16 mouse cellular contexts compared by ENCODE assay signal in the genomic region with DNA sequence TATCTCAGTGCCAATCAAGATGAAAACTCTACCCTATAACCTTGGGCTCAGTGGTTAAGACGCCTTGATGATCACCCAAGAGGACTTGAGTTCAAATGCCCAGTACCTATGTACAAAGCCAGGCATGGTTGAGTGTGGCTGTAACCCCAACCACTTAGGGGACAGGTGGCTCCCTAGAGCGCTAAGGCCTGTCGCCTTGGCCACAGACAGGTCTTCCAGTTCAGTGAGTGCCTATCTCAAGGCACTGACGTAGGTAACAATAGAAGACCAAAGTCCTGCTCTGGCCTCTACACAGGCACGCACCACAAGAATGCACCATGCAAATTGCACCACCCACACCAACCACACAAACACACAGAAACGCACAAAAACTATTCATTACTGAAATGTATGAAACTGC. TPM values are rescaled to one million over a fixed set of nuclear protein-coding genes. Genes with fewer than 3 reads are reported as not detected.
DNase-seq lines count a peak whose midpoint lies in the region; ATAC-seq and TF ChIP-seq lines count a peak whose summit lies in the region.
"Had no signal": no experiment of that assay in that cellular context is flagged by ENCODE, and none has a peak within 500 bp of the region (broad histone marks: within the 10 kb centered on the region; RNA-seq: fewer than 3 reads in every experiment).

No protein-coding gene starts in this region.

- peaks cover 10% of the 10 kb centered on the region; the same call in 1 of the 2 replicates for H3K4me1 ChIP-seq in kidney, postnatal 0 days (replicated peaks; ENCODE audit: insufficient read depth, low read length)
- peaks cover 16 to 44% of the 10 kb centered on the region in 2 experiments for H3K4me1 ChIP-seq in CH12.LX (ENCODE audit: control insufficient read depth in 1 of 2, insufficient read depth in 2 of 2)

- H3K4me2 ChIP-seq in kidney, postnatal 0 days (ENCODE audit: low read length), result 0 out of 2 replicates have a peak overlapping the region, but pooled peaks have one; percentile 7
- H3K4me2 ChIP-seq in CH12.LX (ENCODE audit: insufficient read depth, low read depth, poor library complexity, severe bottlenecking), result peak overlapping the region; percentile 67
- H3K4me2 ChIP-seq: limb, embryonic 13.5 days; lung, embryonic 15.5 days had no signal

- dilution Hi-C loops in CH12.LX (cut with MboI; ENCODE audit: extremely low pct_ligation_motif_present, extremely low pct_unique_long_range_greater_than_20kb, low sequenced_read_pairs), result no loop called here

- H3K9me3 ChIP-seq in kidney, postnatal 0 days (replicated peaks; ENCODE audit: low read length), result no peaks in the 10 kb centered on the region
- no peaks in the 10 kb centered on the region for H3K9me3 ChIP-seq in CH12.LX (replicated peaks; ENCODE audit: low read length)
- H3K9me3 ChIP-seq: limb, embryonic 13.5 days; lung, embryonic 15.5 days had no signal

- H3K27me3 ChIP-seq in kidney, postnatal 0 days (ENCODE audit: insufficient read depth, low read length), result no peaks in the 10 kb centered on the region
- H3K27me3 ChIP-seq in CH12.LX (replicated peaks), result no peaks in the 10 kb centered on the region
- H3K27me3 ChIP-seq: limb, embryonic 13.5 days; lung, embryonic 15.5 days had no signal

- no peak for TF ChIP-seq CTCF in kidney, postnatal 0 days (IDR thresholded peaks at IDR 0.05; ENCODE audit: low read depth)
- no peak for TF ChIP-seq CTCF in CH12.LX (conservative IDR thresholded peaks at IDR 0.05 in 1 of 2, IDR thresholded peaks at IDR 0.05 in 1 of 2; ENCODE audit: low read depth in 2 of 2, low read length in 2 of 2)

- no peak for DNase-seq in cerebellum, adult 11 months
- no peak for DNase-seq in kidney, postnatal 0 days (ENCODE audit: low spot score)
- DNase-seq in kidney, postnatal 10 days, result no peak
- DNase-seq in CH12.LX (ENCODE audit: extremely low read depth), result no peak
- peak; percentile 31 to 49 for DNase-seq in natural killer cell, adult 2 months (ENCODE audit: low spot score in 2 of 2)
- no peak for DNase-seq in thymus, adult 18-20 months
- DNase-seq in kidney, adult 9 months, result no peak
- DNase-seq: forebrain, postnatal 0 days; heart, adult 18-20 months; kidney, adult 8-10 months; midbrain, embryonic 14.5 days; thymus, postnatal 4 days had no signal

- in situ Hi-C loops in CH12.LX (cut with MboI; ENCODE audit: low pct_ligation_motif_present, low pct_unique_long_range_greater_than_20kb, low sequenced_read_pairs), result no loop called here

- 0 out of 2 replicates have a peak, but pooled peaks have one; percentile 15 for ATAC-seq in cerebellum, adult (ENCODE audit: insufficient number of reproducible peaks, low FRiP score, low TSS enrichment)
- no peak for ATAC-seq in kidney, postnatal 0 days (replicated peaks; ENCODE audit: low FRiP score, low read depth)
- ATAC-seq: forebrain, postnatal 0 days; hindbrain, postnatal 0 days had no signal

- TF ChIP-seq RAD21 in CH12.LX (IDR thresholded peaks at IDR 0.05; ENCODE audit: low read depth, low read length), result no peak

- H3K27ac ChIP-seq in kidney, postnatal 0 days, result no peak overlapping the region
- peak overlapping the region; percentile 69 for H3K27ac ChIP-seq in CH12.LX (ENCODE audit: insufficient read depth, low read depth)
- H3K27ac ChIP-seq: hindbrain, postnatal 0 days; limb, embryonic 13.5 days; lung, embryonic 15.5 days had no signal

- no peak for TF ChIP-seq EP300 in CH12.LX (IDR thresholded peaks at IDR 0.05; ENCODE audit: low read length)

- H3K9ac ChIP-seq in kidney, postnatal 0 days (ENCODE audit: low read depth, low read length), result no peak overlapping the region
- 0 out of 2 replicates have a peak overlapping the region, but pooled peaks have one; percentile 28 for H3K9ac ChIP-seq in CH12.LX (ENCODE audit: insufficient read depth, low read depth)
- H3K9ac ChIP-seq: forebrain, postnatal 0 days; limb, embryonic 13.5 days; lung, embryonic 15.5 days had no signal

- no peak overlapping the region for H3K4me3 ChIP-seq in kidney, postnatal 0 days (replicated peaks; ENCODE audit: low read depth, low read length)
- H3K4me3 ChIP-seq in CH12.LX (replicated peaks in 1 of 3; ENCODE audit: low read depth in 2 of 3, low read length in 2 of 3, poor library complexity in 1 of 3), result no peak overlapping the region
- H3K4me3 ChIP-seq: limb, embryonic 13.5 days; lung, embryonic 15.5 days had no signal

- no peak for TF ChIP-seq POLR2A in CH12.LX (IDR thresholded peaks at IDR 0.05; ENCODE audit: low read depth, low read length)

- WGBS in kidney, postnatal 0 days, result 81% methylated on average over 6 of the region's 6 CpGs

- H3K36me3 ChIP-seq in kidney, postnatal 0 days (ENCODE audit: insufficient read depth, low read length), result no peaks in the 10 kb centered on the region
- H3K36me3 ChIP-seq in CH12.LX (replicated peaks in 1 of 2; ENCODE audit: control insufficient read depth in 1 of 2, insufficient read depth in 1 of 2, low read length in 1 of 2), result peaks cover 0 to 4% of the 10 kb centered on the region in 2 experiments
- H3K36me3 ChIP-seq: limb, embryonic 13.5 days; lung, embryonic 15.5 days had no signal

- peaks cover 88% of the 10 kb centered on the region for H3K79me2 ChIP-seq in CH12.LX (replicated peaks; ENCODE audit: control insufficient read depth, extremely low read depth, insufficient read depth, poor library complexity, severe bottlenecking)

TF ChIP-seq in CH12.LX, 34 proteins besides CTCF, POLR2A, EP300 and RAD21:
- TF ChIP-seq ELF1 (IDR thresholded peaks at IDR 0.05; ENCODE audit: low read depth, low read length), result no peak
- no peak for TF ChIP-seq IRF4 (IDR thresholded peaks at IDR 0.05; ENCODE audit: low read depth, low read length)
- no peak for TF ChIP-seq UBTF (IDR thresholded peaks at IDR 0.05; ENCODE audit: low read depth, low read length)
- no peak for TF ChIP-seq POLR2AphosphoS2 (IDR thresholded peaks at IDR 0.05; ENCODE audit: low read depth, low read length)
- peak; percentile 38; the same call in 1 of the 2 replicates for TF ChIP-seq MXI1 (IDR thresholded peaks at IDR 0.05; ENCODE audit: low read depth, low read length)
- TF ChIP-seq NRF1 (IDR thresholded peaks at IDR 0.05; ENCODE audit: low read depth, low read length), result no peak
- TF ChIP-seq BHLHE40 (IDR thresholded peaks at IDR 0.05; ENCODE audit: low read depth, low read length), result peak; percentile 77
- TF ChIP-seq E2F4 (IDR thresholded peaks at IDR 0.05; ENCODE audit: insufficient replicate concordance, low read depth, low read length), result no peak
- no peak for TF ChIP-seq KAT2A (IDR thresholded peaks at IDR 0.05; ENCODE audit: insufficient replicate concordance, low read length)
- no peak for TF ChIP-seq PAX5 (IDR thresholded peaks at IDR 0.05; ENCODE audit: low read length)
- TF ChIP-seq ZKSCAN1 (IDR thresholded peaks at IDR 0.05; ENCODE audit: borderline replicate concordance, low read depth, low read length), result no peak
- no peak for TF ChIP-seq JUN (IDR thresholded peaks at IDR 0.05; ENCODE audit: insufficient read depth, low read depth, low read length)
- TF ChIP-seq MAX (IDR thresholded peaks at IDR 0.05; ENCODE audit: low read length), result 0 out of 2 replicates have a peak, but pooled peaks have one; percentile 13
- TF ChIP-seq GABPA (IDR thresholded peaks at IDR 0.05; ENCODE audit: insufficient replicate concordance, low read depth, low read length), result no peak

RNA-seq across cellular contexts. Expression of a gene that starts 9.3 kb away (rescaled TPM):
- polyA plus RNA-seq in kidney, postnatal 0 days (2015; fragmentation: Nextera tagmentation; extraction: Ambion mirVana), result 5.5 and 6.4 TPM in 2 replicates
- 8.1 and 8.3 TPM in 2 replicates for total RNA-seq in CH12.LX (2012; rRNA removed)
- total RNA-seq in CH12.LX (2014; rRNA removed), result 17.0 TPM in 2 replicates
- 20.2 and 22.3 TPM in 2 replicates for polyA plus RNA-seq in CH12.LX (2012; ENCODE audit: insufficient read length, low read depth)

Comparison
In these comparisons a context has a peak if more than half of its experiments do, and no peak if none do; other contexts are left out.
1. DNase-seq: peak in natural killer cell, adult 2 months (2 of 2); none in cerebellum, adult 11 months (single experiment), kidney, postnatal 0 days (single experiment), kidney, postnatal 10 days (single experiment), CH12.LX (single experiment), thymus, adult 18-20 months (0 of 2) and kidney, adult 9 months (single experiment).